Mouse (Mus musculus): ENCODE results near the gene Chrna10. TPM values are rescaled to one million over a fixed set of nuclear protein-coding genes. Genes with fewer than 3 reads are reported as not detected.

Gene Chrna10
- polyA plus RNA-seq, 1 experiment: 0.04 TPM

GRCm38 (mm10) chr7:102108206-102108605 is 8.4 kb downstream of the Chrna10 start:
- Histone ChIP-seq H3K27me3 (ENCODE audit: control insufficient read depth, insufficient read depth, insufficient read length) (peaks cover 20% of the 10 kb centered on the region), H3K79me2 (ENCODE audit: control insufficient read depth, insufficient read depth) (no peaks in the 10 kb centered on the region), H3K4me3 (no peak overlapping the region), H3K4me2 (ENCODE audit: low read depth) (no peak overlapping the region), H3K36me3 (ENCODE audit: control insufficient read depth, insufficient read depth) (no peaks in the 10 kb centered on the region), H3ac (ENCODE audit: control insufficient read depth, insufficient read length) (no peak overlapping the region)
- TF ChIP-seq POLR2AphosphoS2 (IDR thresholded peaks at IDR 0.05; ENCODE audit: insufficient read length, low read depth) (peak; percentile 12), POLR2A (IDR thresholded peaks at IDR 0.05; ENCODE audit: insufficient read length, low read depth) (no peak)

GRCm38 (mm10) chr7:102106700-102107141 is 9.9 kb downstream of the Chrna10 start:
- TF ChIP-seq REST (IDR thresholded peaks at IDR 0.05; ENCODE audit: insufficient read depth, insufficient read length) (no peak), CEBPB (IDR thresholded peaks at IDR 0.05; ENCODE audit: insufficient read depth, poor library complexity, severe bottlenecking) (no peak), E2F4 (IDR thresholded peaks at IDR 0.05; ENCODE audit: insufficient read depth) (no peak)
- no peak overlapping the region for H3K4me3 ChIP-seq
- H3K79me2 ChIP-seq (ENCODE audit: control insufficient read depth, insufficient read depth): no peaks in the 10 kb centered on the region
- H3K36me3 ChIP-seq (ENCODE audit: control insufficient read depth, insufficient read depth): no peaks in the 10 kb centered on the region
- no peak overlapping the region for H3K4me2 ChIP-seq (ENCODE audit: low read depth)
- peaks cover 15% of the 10 kb centered on the region for H3K27me3 ChIP-seq (ENCODE audit: control insufficient read depth, insufficient read depth, insufficient read length)
- no peak overlapping the region for H3ac ChIP-seq (ENCODE audit: control insufficient read depth, insufficient read length)

- Histone ChIP-seq H3K4me2 (ENCODE audit: low read depth) (peak overlapping the region; percentile 68), H3K79me2 (ENCODE audit: control insufficient read depth, insufficient read depth) (no peaks in the 10 kb centered on the region), H3ac (ENCODE audit: control insufficient read depth, insufficient read length) (no peak overlapping the region), H3K4me3 (no peak overlapping the region), H3K27me3 (ENCODE audit: control insufficient read depth, insufficient read depth, insufficient read length) (peaks cover 15% of the 10 kb centered on the region), H3K36me3 (ENCODE audit: control insufficient read depth, insufficient read depth) (no peaks in the 10 kb centered on the region)
- TF ChIP-seq MAX (IDR thresholded peaks at IDR 0.05; ENCODE audit: low read depth) (no peak), POLR2AphosphoS2 (IDR thresholded peaks at IDR 0.05; ENCODE audit: insufficient read length, low read depth) (no peak), USF1 (IDR thresholded peaks at IDR 0.05; ENCODE audit: low read depth) (no peak), SRF (IDR thresholded peaks at IDR 0.05; ENCODE audit: control insufficient read depth, insufficient read length, low read depth) (no peak), TCF3 (IDR thresholded peaks at IDR 0.05; ENCODE audit: insufficient read length, low read depth) (no peak), TCF12 (IDR thresholded peaks at IDR 0.05; ENCODE audit: insufficient read depth, poor library complexity, severe bottlenecking) (no peak), REST (IDR thresholded peaks at IDR 0.05; ENCODE audit: insufficient read depth, insufficient read length) (no peak), MYOG (IDR thresholded peaks at IDR 0.05; ENCODE audit: control insufficient read depth in 1 of 3, insufficient read depth in 1 of 3, insufficient read length in 2 of 3, low read depth in 2 of 3) (no peak), E2F4 (IDR thresholded peaks at IDR 0.05; ENCODE audit: insufficient read depth) (no peak), MYOD1 (IDR thresholded peaks at IDR 0.05; ENCODE audit: control insufficient read depth in 1 of 3, insufficient read length in 2 of 3, low read depth in 2 of 3) (no peak), POLR2A (IDR thresholded peaks at IDR 0.05; ENCODE audit: insufficient read length, low read depth) (no peak), CEBPB (IDR thresholded peaks at IDR 0.05; ENCODE audit: insufficient read depth, poor library complexity, severe bottlenecking) (no peak)
Measured at GRCm38 (mm10) chr7:102104126-102104525, 12.5 kb downstream of the Chrna10 start.

GRCm38 (mm10) chr7:102103555-102103954 is 13.1 kb downstream of the Chrna10 start:
- H3K79me2 ChIP-seq (ENCODE audit: control insufficient read depth, insufficient read depth): no peaks in the 10 kb centered on the region
- H3ac ChIP-seq (ENCODE audit: control insufficient read depth, insufficient read length): no peak overlapping the region
- H3K36me3 ChIP-seq (ENCODE audit: control insufficient read depth, insufficient read depth): no peaks in the 10 kb centered on the region
- H3K4me2 ChIP-seq (ENCODE audit: low read depth): peak overlapping the region; percentile 68
- H3K4me3 ChIP-seq: peak overlapping the region; percentile 23
- TF ChIP-seq POLR2A (IDR thresholded peaks at IDR 0.05; ENCODE audit: insufficient read length, low read depth) (no peak), MYOG (IDR thresholded peaks at IDR 0.05; ENCODE audit: control insufficient read depth in 1 of 3, insufficient read depth in 1 of 3, insufficient read length in 2 of 3, low read depth in 2 of 3) (no peak), CEBPB (IDR thresholded peaks at IDR 0.05; ENCODE audit: insufficient read depth, poor library complexity, severe bottlenecking) (no peak), POLR2AphosphoS2 (IDR thresholded peaks at IDR 0.05; ENCODE audit: insufficient read length, low read depth) (no peak), REST (IDR thresholded peaks at IDR 0.05; ENCODE audit: insufficient read depth, insufficient read length) (no peak)
- H3K27me3 ChIP-seq (ENCODE audit: control insufficient read depth, insufficient read depth, insufficient read length): peaks cover 15% of the 10 kb centered on the region

GRCm38 (mm10) chr7:102102696-102103095 is 13.9 kb downstream of the Chrna10 start:
- peaks cover 15% of the 10 kb centered on the region for H3K27me3 ChIP-seq (ENCODE audit: control insufficient read depth, insufficient read depth, insufficient read length)
- H3K79me2 ChIP-seq (ENCODE audit: control insufficient read depth, insufficient read depth): no peaks in the 10 kb centered on the region
- H3K4me2 ChIP-seq (ENCODE audit: low read depth): peak overlapping the region; percentile 68
- no peak overlapping the region for H3ac ChIP-seq (ENCODE audit: control insufficient read depth, insufficient read length)
- no peak for TF ChIP-seq USF1 (IDR thresholded peaks at IDR 0.05; ENCODE audit: low read depth)
- TF ChIP-seq MYOG (IDR thresholded peaks at IDR 0.05; ENCODE audit: control insufficient read depth in 1 of 3, insufficient read depth in 1 of 3, insufficient read length in 2 of 3, low read depth in 2 of 3): no peak
- TF ChIP-seq POLR2AphosphoS2 (IDR thresholded peaks at IDR 0.05; ENCODE audit: insufficient read length, low read depth): no peak
- TF ChIP-seq MYOD1 (IDR thresholded peaks at IDR 0.05; ENCODE audit: control insufficient read depth in 1 of 3, insufficient read length in 2 of 3, low read depth in 2 of 3): no peak
- no peak for TF ChIP-seq TCF12 (IDR thresholded peaks at IDR 0.05; ENCODE audit: insufficient read depth, poor library complexity, severe bottlenecking)
- no peak for TF ChIP-seq POLR2A (IDR thresholded peaks at IDR 0.05; ENCODE audit: insufficient read length, low read depth)
- no peak for TF ChIP-seq E2F4 (IDR thresholded peaks at IDR 0.05; ENCODE audit: insufficient read depth)
- no peak for TF ChIP-seq CEBPB (IDR thresholded peaks at IDR 0.05; ENCODE audit: insufficient read depth, poor library complexity, severe bottlenecking)
- no peak for TF ChIP-seq MAX (IDR thresholded peaks at IDR 0.05; ENCODE audit: low read depth)
- TF ChIP-seq SRF (IDR thresholded peaks at IDR 0.05; ENCODE audit: control insufficient read depth, insufficient read length, low read depth): no peak
- no peak for TF ChIP-seq TCF3 (IDR thresholded peaks at IDR 0.05; ENCODE audit: insufficient read length, low read depth)
- TF ChIP-seq REST (IDR thresholded peaks at IDR 0.05; ENCODE audit: insufficient read depth, insufficient read length): no peak
- no peaks in the 10 kb centered on the region for H3K36me3 ChIP-seq (ENCODE audit: control insufficient read depth, insufficient read depth)
- peak overlapping the region; percentile 23 for H3K4me3 ChIP-seq
